Mouse (Mus musculus): ENCODE results near the gene Lrrfip1. TPM values are rescaled to one million over a fixed set of nuclear protein-coding genes. Genes with fewer than 3 reads are reported as not detected.

Lrrfip1 gene
- polyA plus RNA-seq, 1 experiment from 2014 or later, result 26.5 TPM

DNA sequence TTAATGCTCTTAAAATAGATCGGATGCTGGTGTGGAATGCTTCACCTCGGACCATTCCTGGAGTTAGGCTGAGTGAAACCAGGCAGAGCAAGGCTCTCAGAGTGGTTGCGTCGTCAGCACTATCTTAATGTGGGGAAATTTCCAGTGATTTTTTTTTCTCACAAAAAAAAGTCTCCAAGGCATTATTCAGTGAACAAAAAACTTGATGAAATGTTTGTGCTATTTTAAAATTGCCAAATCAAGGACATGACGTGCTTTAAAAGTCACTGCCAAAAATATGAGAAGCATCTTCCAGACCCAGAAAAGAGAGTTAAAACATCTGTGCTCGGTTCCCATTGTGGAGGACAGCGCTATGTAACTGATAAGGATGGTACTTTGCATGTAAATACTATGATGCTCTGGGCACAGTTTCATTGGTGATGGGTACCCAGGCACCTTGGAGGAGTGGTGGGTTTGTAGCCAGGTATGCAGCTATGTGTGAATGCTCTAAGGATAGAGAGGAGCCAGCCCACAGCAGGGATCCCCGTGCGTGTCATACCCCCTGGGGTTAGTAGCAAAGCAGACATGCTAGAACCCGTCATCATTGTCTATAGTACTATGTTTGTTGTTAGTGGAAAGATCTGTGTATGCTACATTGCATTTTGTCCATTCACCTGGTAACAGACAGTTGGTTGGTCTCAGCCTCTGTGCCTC lies 17.8 kb upstream of the Lrrfip1 start:
- Histone ChIP-seq H3K9ac (ENCODE audit: low read depth, low read length) (no peak overlapping the region), H3K27ac (ENCODE audit: low read depth, low read length) (no peak overlapping the region), H3K9me3 (ENCODE audit: control insufficient read depth, low read length) (no peaks in the 10 kb centered on the region), H3K36me3 (ENCODE audit: control insufficient read depth, insufficient read depth, low read length) (no peaks in the 10 kb centered on the region), H3K4me2 (no peak overlapping the region), H3K4me1 (replicated peaks; ENCODE audit: control insufficient read depth, insufficient read depth, low read length) (no peaks in the 10 kb centered on the region), H3K27me3 (replicated peaks; ENCODE audit: control insufficient read depth, insufficient read depth, low read length) (no peaks in the 10 kb centered on the region), H3K4me3 (ENCODE audit: low read depth, low read length) (no peak overlapping the region)
- WGBS, result 68% methylated on average over 10 of the region's 10 CpGs
- DNase-seq (ENCODE audit: low spot score) (no peak), ATAC-seq (replicated peaks; ENCODE audit: low FRiP score) (no peak)

DNA sequence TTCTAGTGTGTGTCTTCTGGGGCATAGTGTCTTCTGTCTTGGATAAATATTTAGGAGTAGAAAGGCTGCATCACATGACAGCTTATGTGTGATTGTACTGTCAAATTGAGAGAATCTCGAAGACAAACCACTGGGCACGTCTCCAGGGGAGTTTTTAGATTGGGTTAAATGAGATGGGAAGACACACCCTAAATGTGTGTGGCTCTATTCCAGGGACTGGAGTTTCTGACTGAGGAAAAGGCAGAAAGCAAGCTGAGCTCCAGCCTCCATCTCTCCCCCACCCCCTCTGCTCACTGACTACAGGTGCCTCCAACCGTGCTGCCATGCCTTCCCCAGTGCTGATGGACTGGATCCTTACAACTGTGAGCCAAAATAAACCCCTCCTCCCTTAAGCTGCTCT lies 17.2 kb upstream of the Lrrfip1 start:
- H3K27ac ChIP-seq (ENCODE audit: low read depth, low read length), result no peak overlapping the region

GRCm38 (mm10) chr1:90995916-90996315 lies 2.6 kb upstream of the Lrrfip1 start:
- Histone ChIP-seq H3K9ac (ENCODE audit: low read depth, low read length) (no peak overlapping the region), H3K4me1 (replicated peaks; ENCODE audit: control insufficient read depth, insufficient read depth, low read length) (0 out of 2 replicates have a peak, but pooled peaks cover 4% of the 10 kb centered on the region), H3K27ac (ENCODE audit: low read depth, low read length) (no peak overlapping the region), H3K9me3 (ENCODE audit: control insufficient read depth, low read length) (0 out of 2 replicates have a peak, but pooled peaks cover 2% of the 10 kb centered on the region), H3K4me2 (no peak overlapping the region), H3K27me3 (replicated peaks; ENCODE audit: control insufficient read depth, insufficient read depth, low read length) (peaks cover 19% of the 10 kb centered on the region), H3K4me3 (ENCODE audit: low read depth, low read length) (no peak overlapping the region), H3K36me3 (ENCODE audit: control insufficient read depth, insufficient read depth, low read length) (no peaks in the 10 kb centered on the region)
- DNase-seq (ENCODE audit: low spot score), result no peak
- no peak for ATAC-seq (replicated peaks; ENCODE audit: low FRiP score)
- 82% methylated on average over 1 of the region's 1 CpGs for WGBS

More for the DNA sequence above, 17.2 kb upstream of the Lrrfip1 start:
- no peak overlapping the region for H3K4me2 ChIP-seq
- no peaks in the 10 kb centered on the region for H3K9me3 ChIP-seq (ENCODE audit: control insufficient read depth, low read length)
- WGBS, result 73% methylated on average over 3 of the region's 3 CpGs
- no peak for DNase-seq (ENCODE audit: low spot score)
- no peak overlapping the region for H3K9ac ChIP-seq (ENCODE audit: low read depth, low read length)
- no peaks in the 10 kb centered on the region for H3K36me3 ChIP-seq (ENCODE audit: control insufficient read depth, insufficient read depth, low read length)
- H3K27me3 ChIP-seq (replicated peaks; ENCODE audit: control insufficient read depth, insufficient read depth, low read length), result no peaks in the 10 kb centered on the region
- H3K4me3 ChIP-seq (ENCODE audit: low read depth, low read length), result no peak overlapping the region
- no peak for ATAC-seq (replicated peaks; ENCODE audit: low FRiP score)
- no peaks in the 10 kb centered on the region for H3K4me1 ChIP-seq (replicated peaks; ENCODE audit: control insufficient read depth, insufficient read depth, low read length)

DNA sequence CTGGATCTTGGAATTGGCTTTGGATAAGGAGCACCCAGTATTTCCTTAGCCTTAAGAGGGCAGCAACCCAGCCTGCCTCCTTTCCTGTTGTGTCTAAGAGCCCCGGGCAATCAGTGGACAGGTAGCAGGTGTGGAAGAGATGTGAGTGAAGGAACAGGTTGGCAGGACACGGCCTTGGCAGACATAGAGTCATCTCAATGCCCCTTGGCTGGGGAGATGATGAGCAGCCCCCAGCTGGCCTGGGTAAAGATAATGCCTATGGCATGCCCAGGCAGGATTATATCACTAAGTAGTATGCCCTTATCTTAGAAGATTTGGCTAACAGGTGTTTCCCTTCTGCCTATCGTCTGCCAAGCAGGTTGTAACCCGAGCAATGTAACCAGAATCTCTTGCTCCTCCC lies 1.4 kb upstream of the Lrrfip1 start:
- H3K27ac ChIP-seq (ENCODE audit: low read depth, low read length), result no peak overlapping the region
- 0 out of 2 replicates have a peak, but pooled peaks cover 7% of the 10 kb centered on the region for H3K4me1 ChIP-seq (replicated peaks; ENCODE audit: control insufficient read depth, insufficient read depth, low read length)
- no peak overlapping the region for H3K4me3 ChIP-seq (ENCODE audit: low read depth, low read length)
- 0 out of 2 replicates have a peak, but pooled peaks cover 2% of the 10 kb centered on the region for H3K9me3 ChIP-seq (ENCODE audit: control insufficient read depth, low read length)
- H3K27me3 ChIP-seq (replicated peaks; ENCODE audit: control insufficient read depth, insufficient read depth, low read length), result peaks cover 19% of the 10 kb centered on the region
- ATAC-seq (replicated peaks; ENCODE audit: low FRiP score) (no peak), DNase-seq (ENCODE audit: low spot score) (no peak)
- no peak overlapping the region for H3K9ac ChIP-seq (ENCODE audit: low read depth, low read length)
- no peaks in the 10 kb centered on the region for H3K36me3 ChIP-seq (ENCODE audit: control insufficient read depth, insufficient read depth, low read length)
- H3K4me2 ChIP-seq, result no peak overlapping the region
- 51% methylated on average over 4 of the region's 4 CpGs for WGBS

- no peak overlapping the region for H3K4me3 ChIP-seq (ENCODE audit: low read depth, low read length)
- H3K27ac ChIP-seq (ENCODE audit: low read depth, low read length), result no peak overlapping the region
- no peak for ATAC-seq (replicated peaks; ENCODE audit: low FRiP score)
- H3K4me1 ChIP-seq (replicated peaks; ENCODE audit: control insufficient read depth, insufficient read depth, low read length), result 0 out of 2 replicates have a peak, but pooled peaks cover 7% of the 10 kb centered on the region
- 0 out of 2 replicates have a peak, but pooled peaks cover 2% of the 10 kb centered on the region for H3K9me3 ChIP-seq (ENCODE audit: control insufficient read depth, low read length)
- H3K4me2 ChIP-seq, result no peak overlapping the region
- no peak overlapping the region for H3K9ac ChIP-seq (ENCODE audit: low read depth, low read length)
- DNase-seq (ENCODE audit: low spot score), result no peak
- no peaks in the 10 kb centered on the region for H3K36me3 ChIP-seq (ENCODE audit: control insufficient read depth, insufficient read depth, low read length)
- H3K27me3 ChIP-seq (replicated peaks; ENCODE audit: control insufficient read depth, insufficient read depth, low read length), result peaks cover 19% of the 10 kb centered on the region
- 74% methylated on average over 5 of the region's 5 CpGs for WGBS
Measured at GRCm38 (mm10) chr1:90997641-90998040, 896 bp upstream of the Lrrfip1 start.

DNA sequence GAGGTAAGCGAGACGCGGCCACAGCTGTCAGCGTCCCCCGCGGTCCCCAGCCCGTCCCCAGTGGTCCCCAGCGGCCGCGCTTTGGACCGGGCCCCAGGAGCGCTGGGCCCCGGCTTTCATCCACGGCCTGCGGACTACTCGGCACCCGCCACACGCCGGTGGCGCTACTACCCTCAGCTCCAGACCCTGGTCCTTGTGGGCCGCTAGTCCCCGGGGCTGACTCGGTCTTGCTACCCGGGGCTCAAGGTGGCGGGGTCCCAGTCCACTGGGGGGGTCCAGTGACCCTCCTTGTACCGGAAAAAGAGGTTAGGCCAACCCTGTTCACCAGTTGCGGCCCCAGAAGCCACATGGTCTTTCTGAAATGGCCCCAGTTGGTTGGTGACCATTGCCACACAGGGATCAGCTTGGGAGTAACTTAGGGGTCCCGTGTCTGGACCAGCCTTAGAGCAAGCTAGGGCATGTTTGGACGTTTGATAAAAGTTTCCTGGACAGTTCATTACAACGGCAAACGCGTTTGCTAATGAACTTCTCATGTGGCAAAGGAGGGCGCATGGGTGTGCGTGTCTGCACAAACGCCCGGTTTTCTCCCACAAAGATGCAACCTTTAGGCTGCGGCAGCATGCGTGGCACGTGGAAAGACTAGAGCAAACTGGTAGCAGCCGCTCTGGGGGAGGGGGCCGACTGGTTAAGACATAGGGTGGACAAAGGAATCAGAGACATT lies 514 bp downstream of the Lrrfip1 start:
- H3K4me2 ChIP-seq, result peak overlapping the region; percentile 90
- no peak overlapping the region for H3K27ac ChIP-seq (ENCODE audit: low read depth, low read length)
- H3K4me3 ChIP-seq (ENCODE audit: low read depth, low read length), result peak overlapping the region; percentile 61
- peak overlapping the region; percentile 63 for H3K9ac ChIP-seq (ENCODE audit: low read depth, low read length)
- peaks cover 19% of the 10 kb centered on the region for H3K27me3 ChIP-seq (replicated peaks; ENCODE audit: control insufficient read depth, insufficient read depth, low read length)
- peak; percentile 46 for DNase-seq (ENCODE audit: low spot score)
- 0 out of 2 replicates have a peak, but pooled peaks cover 2% of the 10 kb centered on the region for H3K9me3 ChIP-seq (ENCODE audit: control insufficient read depth, low read length)
- no peaks in the 10 kb centered on the region for H3K36me3 ChIP-seq (ENCODE audit: control insufficient read depth, insufficient read depth, low read length)
- H3K4me1 ChIP-seq (replicated peaks; ENCODE audit: control insufficient read depth, insufficient read depth, low read length), result 0 out of 2 replicates have a peak, but pooled peaks cover 7% of the 10 kb centered on the region
- WGBS, result 4% methylated on average over 41 of the region's 41 CpGs
- peak; percentile 45 for ATAC-seq (replicated peaks; ENCODE audit: low FRiP score)

GRCm38 (mm10) chr1:90999911-91000601 lies 1.5 kb downstream of the Lrrfip1 start:
- 60% methylated on average over 10 of the region's 10 CpGs for WGBS
- 0 out of 2 replicates have a peak, but pooled peaks cover 2% of the 10 kb centered on the region for H3K9me3 ChIP-seq (ENCODE audit: control insufficient read depth, low read length)
- H3K4me1 ChIP-seq (replicated peaks; ENCODE audit: control insufficient read depth, insufficient read depth, low read length), result 0 out of 2 replicates have a peak, but pooled peaks cover 7% of the 10 kb centered on the region
- H3K4me3 ChIP-seq (ENCODE audit: low read depth, low read length), result peak overlapping the region; percentile 61; the same call in 1 of the 2 replicates
- H3K27me3 ChIP-seq (replicated peaks; ENCODE audit: control insufficient read depth, insufficient read depth, low read length), result peaks cover 19% of the 10 kb centered on the region
- peak overlapping the region; percentile 90 for H3K4me2 ChIP-seq
- no peak overlapping the region for H3K9ac ChIP-seq (ENCODE audit: low read depth, low read length)
- no peaks in the 10 kb centered on the region for H3K36me3 ChIP-seq (ENCODE audit: control insufficient read depth, insufficient read depth, low read length)
- no peak overlapping the region for H3K27ac ChIP-seq (ENCODE audit: low read depth, low read length)
- DNase-seq (ENCODE audit: low spot score), result no peak
- ATAC-seq (replicated peaks; ENCODE audit: low FRiP score), result no peak

- H3K4me3 ChIP-seq (ENCODE audit: low read depth, low read length), result no peak overlapping the region
- WGBS, result 51% methylated on average over 3 of the region's 3 CpGs
- no peak for DNase-seq (ENCODE audit: low spot score)
Measured at GRCm38 (mm10) chr1:91001101-91001500, 2.6 kb downstream of the Lrrfip1 start.

More at GRCm38 (mm10) chr1:91001101-91001500, 2.6 kb downstream of the Lrrfip1 start:
- Histone ChIP-seq H3K4me1 (replicated peaks; ENCODE audit: control insufficient read depth, insufficient read depth, low read length) (0 out of 2 replicates have a peak, but pooled peaks cover 7% of the 10 kb centered on the region), H3K27ac (ENCODE audit: low read depth, low read length) (no peak overlapping the region), H3K4me2 (no peak overlapping the region), H3K9ac (ENCODE audit: low read depth, low read length) (no peak overlapping the region), H3K36me3 (ENCODE audit: control insufficient read depth, insufficient read depth, low read length) (no peaks in the 10 kb centered on the region), H3K9me3 (ENCODE audit: control insufficient read depth, low read length) (no peaks in the 10 kb centered on the region), H3K27me3 (replicated peaks; ENCODE audit: control insufficient read depth, insufficient read depth, low read length) (peaks cover 19% of the 10 kb centered on the region)
- ATAC-seq (replicated peaks; ENCODE audit: low FRiP score), result no peak
